Mouse (Mus musculus): ENCODE measurements around the gene Ccdc155.

Gene Ccdc155

GRCm38 (mm10) chr7:45204380-45205143 is at the start of gene Ccdc155:
Gene Ccdc155, minus strand, starts transcription at chr7:45204892.
- DNase-seq = peak; percentile 90 to 94

GRCm38 (mm10) chr7:45253806-45254205 is 49.1 kb upstream of the Ccdc155 start:
- no peak for DNase-seq

- DNase-seq = no peak
Measured at GRCm38 (mm10) chr7:45247666-45248065, 43.0 kb upstream of the Ccdc155 start.

- no peak for DNase-seq
Measured at GRCm38 (mm10) chr7:45241389-45241749, 36.7 kb upstream of the Ccdc155 start.

GRCm38 (mm10) chr7:45240633-45241388 is 36.1 kb upstream of the Ccdc155 start, which contains the start of gene Slc6a16:
Gene Slc6a16, plus strand, starts transcription at chr7:45241085.
- peak; percentile 37 to 79 for DNase-seq

- DNase-seq = no peak
Measured at GRCm38 (mm10) chr7:45240109-45240508, 35.4 kb upstream of the Ccdc155 start.

- no peak for DNase-seq
Measured at GRCm38 (mm10) chr7:45238723-45239496, 34.2 kb upstream of the Ccdc155 start, which contains the start of gene Cd37. Gene Cd37, minus strand, starts transcription at chr7:45239115.

GRCm38 (mm10) chr7:45237747-45238699 is 33.3 kb upstream of the Ccdc155 start:
- no peak for DNase-seq

GRCm38 (mm10) chr7:45235656-45236180 is 31.0 kb upstream of the Ccdc155 start:
- no peak for DNase-seq

- peak; percentile 35 to 52 for DNase-seq
Measured at GRCm38 (mm10) chr7:45234922-45235571, 30.4 kb upstream of the Ccdc155 start.

GRCm38 (mm10) chr7:45234333-45234841 is 29.7 kb upstream of the Ccdc155 start:
- no peak for DNase-seq

- peak in 1 of 2 experiments; percentile 14 for DNase-seq
Measured at GRCm38 (mm10) chr7:45233580-45234332, 29.1 kb upstream of the Ccdc155 start.

GRCm38 (mm10) chr7:45232716-45233465 is 28.2 kb upstream of the Ccdc155 start:
- no peak for DNase-seq

- DNase-seq = no peak
Measured at GRCm38 (mm10) chr7:45231941-45232340, 27.2 kb upstream of the Ccdc155 start.

- no peak for DNase-seq
Measured at GRCm38 (mm10) chr7:45231192-45231591, 26.5 kb upstream of the Ccdc155 start.

GRCm38 (mm10) chr7:45229459-45230203 is 24.9 kb upstream of the Ccdc155 start:
- DNase-seq = no peak

GRCm38 (mm10) chr7:45229046-45229445 is 24.4 kb upstream of the Ccdc155 start:
- no peak for DNase-seq

- no peak for DNase-seq
Measured at GRCm38 (mm10) chr7:45228548-45228947, 23.9 kb upstream of the Ccdc155 start.

- no peak for DNase-seq
Measured at GRCm38 (mm10) chr7:45226421-45226820, 21.7 kb upstream of the Ccdc155 start.

Measured in kidney, postnatal 25 days (tissue).